Mouse (Mus musculus): ENCODE results near the gene Tecpr2. TPM values are rescaled to one million over a fixed set of nuclear protein-coding genes. Genes with fewer than 3 reads are reported as not detected.

Tecpr2 gene
- total and polyA plus RNA-seq, 3 experiments: 7.0 to 8.2 (median 8.2) TPM

- DNase-seq: no peak
Measured at GRCm38 (mm10) chr12:110948082-110948909, 59.2 kb downstream of the Tecpr2 start.

DNA sequence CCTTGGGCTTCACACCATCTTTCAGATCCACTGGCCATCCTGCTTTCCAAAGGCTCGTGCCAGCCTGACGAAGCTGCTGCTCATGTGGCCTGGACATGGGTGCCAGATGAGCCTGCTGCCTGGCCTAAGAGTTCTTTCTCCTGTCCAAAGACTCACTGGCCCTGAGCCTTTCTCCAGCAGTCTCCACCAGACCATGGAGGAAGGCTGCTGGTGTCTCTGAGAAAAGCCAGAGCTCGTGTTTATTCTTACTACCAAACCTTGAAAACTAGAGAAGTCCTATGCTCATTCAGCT is 59.8 kb downstream of the Tecpr2 start:
- DNase-seq: no peak

DNA sequence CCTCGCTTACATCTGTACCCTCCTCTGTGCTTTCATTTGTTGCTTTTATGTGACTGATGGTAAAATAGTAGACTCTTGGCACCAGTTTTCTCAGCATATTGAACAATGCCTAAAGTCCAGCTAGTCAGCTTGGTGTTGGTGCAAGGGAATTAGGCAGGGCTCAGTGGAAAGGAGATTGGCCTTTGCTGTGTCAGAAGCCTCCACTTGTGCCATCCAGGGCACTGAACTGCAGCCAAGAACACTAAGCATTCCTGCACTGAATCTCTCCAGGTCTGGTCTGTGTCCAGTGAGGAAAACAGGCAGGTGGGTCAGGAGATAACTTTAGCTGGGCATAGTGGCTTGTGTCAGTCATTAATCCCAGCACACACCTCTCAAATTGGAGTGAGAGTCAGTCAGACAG is 60.3 kb downstream of the Tecpr2 start:
- DNase-seq: no peak

DNA sequence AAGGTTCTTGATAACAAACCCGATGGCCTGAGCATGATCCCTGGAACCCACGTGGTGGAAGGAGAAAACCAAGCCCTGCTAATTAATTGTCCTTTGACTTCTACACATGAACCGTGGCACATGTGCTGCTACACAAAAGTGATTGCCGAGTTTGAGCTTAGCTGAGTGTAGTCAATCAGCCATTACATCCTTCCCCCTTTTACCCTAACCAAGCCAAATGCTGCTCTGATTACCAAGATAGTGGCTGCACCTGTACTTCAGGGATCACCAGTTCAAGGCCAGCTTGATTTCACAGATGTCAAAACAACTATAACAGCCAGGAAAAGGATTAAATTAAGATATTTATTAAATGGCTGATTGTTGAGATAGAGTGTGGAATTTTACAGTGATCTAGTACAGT is 61.1 kb downstream of the Tecpr2 start:
- DNase-seq: no peak

DNA sequence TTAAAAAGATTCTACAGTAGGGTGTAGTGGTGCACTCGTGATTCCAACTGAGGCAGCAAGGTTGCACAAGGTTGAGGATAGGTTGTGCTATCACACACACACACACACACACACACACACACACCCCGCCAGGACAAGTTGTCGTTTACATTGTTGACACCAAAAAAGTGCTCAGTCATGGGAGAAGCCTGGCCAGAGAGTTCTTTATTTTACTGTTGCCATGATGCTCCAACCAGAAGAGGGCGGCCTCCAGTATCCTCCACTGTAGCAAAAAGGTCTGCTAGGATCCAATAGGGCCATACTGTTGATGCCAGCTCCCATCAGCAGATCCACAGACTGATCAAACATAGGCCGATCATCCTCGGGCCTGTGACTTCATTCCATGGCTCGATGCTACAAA is 62.2 kb downstream of the Tecpr2 start:
- DNase-seq: no peak

- DNase-seq: peak; percentile 65
Measured at GRCm38 (mm10) chr12:110952628-110953385, 63.7 kb downstream of the Tecpr2 start.

DNA sequence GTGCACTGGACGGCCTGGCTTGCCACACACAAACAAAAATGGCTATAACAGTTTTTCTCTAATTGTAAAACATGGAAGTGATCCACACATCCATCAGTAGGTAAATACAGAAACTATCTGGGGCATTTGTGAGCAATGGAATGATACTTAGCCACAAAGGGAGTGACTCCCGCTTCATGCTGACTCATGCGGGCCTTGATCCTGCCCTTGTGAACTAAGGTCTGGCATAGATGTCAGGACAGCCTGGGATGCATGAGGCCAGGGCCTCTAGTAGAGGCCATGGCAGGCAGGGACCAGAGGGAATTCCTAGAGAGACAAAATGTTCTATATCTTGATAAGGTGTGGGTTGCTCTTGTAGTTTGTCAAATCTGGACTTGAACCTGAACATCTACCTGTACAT is 64.4 kb downstream of the Tecpr2 start:
- peak; percentile 88 for DNase-seq

DNA sequence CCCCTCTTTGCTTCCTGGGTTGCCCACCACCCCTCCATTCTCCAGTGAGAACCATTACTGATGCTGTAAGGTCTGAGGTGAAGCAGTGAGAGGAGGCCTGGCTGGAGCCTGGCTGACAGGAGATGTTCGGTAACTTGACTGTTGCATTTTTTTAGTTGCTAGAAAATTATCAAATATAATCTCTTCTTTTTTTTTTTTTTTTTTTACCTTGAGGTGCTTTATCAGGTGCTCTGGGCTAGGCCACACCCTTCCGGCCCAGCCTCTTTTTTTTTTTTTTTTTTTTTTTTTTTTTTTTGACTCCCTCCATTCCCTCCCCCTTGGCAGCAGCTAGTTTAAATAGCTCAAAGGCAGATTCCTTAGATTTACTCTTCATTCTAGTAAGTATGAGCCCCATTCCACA is 64.8 kb downstream of the Tecpr2 start:
- no peak for DNase-seq

DNA sequence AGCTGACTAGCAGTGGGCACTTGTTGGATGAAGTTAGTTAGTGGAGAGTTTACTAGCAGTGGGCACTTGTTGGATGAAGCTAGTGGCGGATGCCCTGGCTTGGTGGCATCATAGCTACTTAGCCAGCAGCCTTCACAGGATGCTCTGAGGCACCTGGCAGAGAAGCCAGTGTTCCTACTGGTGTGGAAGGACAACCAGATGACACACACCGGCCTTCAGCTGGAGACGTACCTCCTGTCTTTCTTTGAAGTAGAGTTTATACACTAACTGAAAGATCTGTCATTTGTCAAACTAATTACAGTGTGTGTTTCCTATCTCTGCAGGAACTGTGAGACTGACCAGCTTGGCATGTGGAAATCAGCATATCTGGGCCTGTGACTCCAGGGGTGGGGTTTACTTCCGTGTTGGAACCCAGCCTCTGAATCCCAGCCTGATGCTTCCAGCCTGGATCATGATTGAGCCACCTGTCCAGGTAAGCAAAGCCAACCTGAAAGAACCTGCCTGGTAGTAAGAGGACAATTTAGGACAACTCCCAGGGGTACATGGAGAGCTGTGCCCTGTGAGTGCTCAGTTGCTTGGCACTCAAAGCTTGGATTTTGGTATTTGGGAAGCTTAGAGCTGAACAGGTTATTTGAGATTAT is 65.4 kb downstream of the Tecpr2 start:
- peak; percentile 51 for DNase-seq

DNA sequence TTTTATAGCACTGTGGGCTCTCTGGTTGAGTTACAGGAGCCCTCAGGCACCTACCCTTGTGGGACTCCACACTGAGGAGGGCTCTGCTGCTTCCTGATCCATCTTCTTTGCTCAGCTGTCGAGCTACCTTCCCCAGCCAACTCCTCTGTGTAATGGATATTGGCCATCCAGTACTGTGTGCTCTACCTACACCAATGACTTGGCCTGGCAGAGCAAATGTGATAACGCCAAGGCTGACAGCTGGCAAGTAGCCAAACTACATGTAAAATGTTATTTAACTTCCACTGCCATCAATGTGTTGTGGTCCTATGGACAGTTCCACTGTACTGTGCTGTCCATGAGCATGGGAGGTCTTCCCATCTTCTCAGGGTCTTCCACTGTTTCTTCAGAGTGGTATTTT is 72.9 kb downstream of the Tecpr2 start:
- DNase-seq: no peak

DNA sequence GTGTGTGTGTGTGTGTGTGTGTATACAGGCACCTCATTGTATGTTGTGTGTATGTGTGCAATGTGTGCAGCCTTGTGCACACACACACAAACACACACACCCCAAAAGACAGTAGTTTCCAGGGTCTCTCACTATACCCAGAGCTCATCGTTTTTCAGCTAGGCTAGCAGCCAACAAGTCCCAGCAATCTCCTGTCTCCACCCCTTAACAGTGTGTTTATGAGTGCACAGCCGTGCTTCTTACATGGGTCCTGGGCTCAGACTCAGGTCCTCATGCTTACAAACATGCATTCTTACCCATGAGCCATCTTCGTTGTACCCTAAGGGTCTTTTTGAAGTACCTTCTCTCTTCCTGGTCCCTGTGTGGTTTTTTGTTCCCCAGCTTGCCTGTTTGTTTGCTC is 76.4 kb downstream of the Tecpr2 start:
- DNase-seq: no peak

DNA sequence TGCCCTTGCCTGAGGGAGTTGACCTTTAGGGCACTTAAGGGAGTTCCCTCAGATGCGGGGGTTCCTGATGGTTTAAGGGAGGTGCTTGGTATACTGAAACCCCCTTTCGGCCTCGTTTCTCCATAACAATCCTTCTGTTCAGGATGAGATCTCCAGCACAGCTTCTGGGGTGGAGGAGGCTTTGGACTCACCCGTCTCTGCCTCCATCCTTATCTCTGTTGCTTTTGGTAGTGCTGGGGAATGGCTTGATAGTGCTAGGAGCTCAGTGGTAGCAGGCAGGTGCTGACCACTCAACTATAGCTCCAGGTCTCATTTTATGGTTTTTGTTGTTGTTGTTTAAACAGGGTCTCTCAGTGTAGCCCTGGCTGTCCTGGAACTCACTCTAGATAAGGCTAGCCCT is 77.0 kb downstream of the Tecpr2 start:
- no peak for DNase-seq

- DNase-seq: no peak
Measured at GRCm38 (mm10) chr12:110967146-110967545, 78.1 kb downstream of the Tecpr2 start.

DNA sequence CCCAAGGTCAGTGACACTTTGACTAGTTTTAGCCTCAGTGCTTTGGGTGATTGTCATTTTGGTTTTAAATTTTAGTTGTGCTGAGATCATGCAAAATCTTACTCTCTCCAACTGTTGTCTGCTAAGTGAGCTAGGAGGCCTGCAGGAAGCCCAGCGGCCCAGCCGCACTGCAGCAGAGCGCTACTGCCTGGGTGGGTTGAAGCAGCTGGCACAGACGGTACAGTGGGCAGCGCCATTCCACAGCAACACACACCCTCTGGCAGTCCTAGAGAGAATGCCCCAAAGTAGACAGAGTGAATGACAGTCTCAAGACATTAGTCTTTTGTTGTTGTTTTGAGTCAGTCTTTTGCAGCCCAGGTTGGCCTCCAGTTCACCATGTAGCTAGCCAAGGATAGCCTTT is 81.3 kb downstream of the Tecpr2 start:
- no peak for DNase-seq

DNA sequence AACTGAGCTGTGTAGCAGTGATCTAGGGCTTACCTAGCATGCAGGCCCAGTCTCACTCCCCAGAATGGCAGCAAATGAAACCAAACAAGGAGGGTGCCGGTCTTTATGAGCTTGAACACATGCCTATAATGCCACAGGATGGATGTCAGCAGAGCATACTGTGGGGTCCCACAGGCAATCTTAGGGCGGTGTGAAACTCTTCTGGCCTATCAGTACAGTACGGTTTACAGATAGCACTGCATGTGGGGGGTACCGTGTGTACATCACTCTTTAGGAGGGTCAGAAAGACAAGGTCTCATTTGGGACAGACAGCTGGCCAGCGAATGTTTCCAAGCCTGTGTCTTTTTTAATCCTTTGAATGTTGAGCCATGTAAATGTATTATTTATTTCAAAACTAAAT is 82.9 kb downstream of the Tecpr2 start:
- no peak for DNase-seq

DNA sequence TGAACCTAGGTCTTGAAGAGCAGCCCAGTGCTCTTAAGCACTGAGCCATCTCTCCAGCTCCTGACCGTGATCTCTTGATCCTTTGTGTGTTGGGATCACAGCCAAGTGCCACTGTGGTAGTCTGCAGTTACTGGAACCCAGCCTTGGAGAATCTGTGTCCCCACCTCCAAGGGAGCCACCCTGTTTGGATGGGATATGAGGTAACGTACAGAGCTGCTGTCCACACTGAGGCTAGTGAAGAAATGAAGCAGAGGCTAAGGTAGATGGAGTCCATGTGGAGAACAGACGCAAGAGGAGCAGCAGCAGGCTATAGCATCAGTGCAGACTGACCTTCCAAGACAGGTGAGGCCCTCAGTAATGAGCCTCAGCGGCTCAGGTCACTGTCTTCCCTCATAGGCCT is 84.8 kb downstream of the Tecpr2 start:
- DNase-seq: no peak

GRCm38 (mm10) chr12:110974295-110974694 is 85.2 kb downstream of the Tecpr2 start:
- DNase-seq: peak; percentile 32

DNA sequence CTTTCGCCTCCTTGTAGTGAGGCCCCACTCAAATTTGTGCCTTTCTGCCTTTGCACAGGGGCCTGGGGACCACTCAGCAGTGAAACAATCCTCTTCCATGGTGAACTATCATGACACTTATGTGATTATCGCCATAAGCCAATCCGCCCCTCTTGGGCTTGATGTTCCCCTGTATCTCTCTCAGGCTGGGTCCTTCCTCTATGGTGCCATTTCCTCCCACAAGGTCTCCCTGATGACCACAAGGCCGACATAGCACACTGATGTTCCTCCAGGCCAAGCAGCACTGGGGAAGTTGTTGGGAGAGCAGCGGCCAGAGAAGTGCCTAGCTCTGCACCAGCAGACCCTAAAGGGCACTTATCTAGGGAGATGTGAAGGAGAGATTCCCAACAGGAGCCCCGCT is 85.7 kb downstream of the Tecpr2 start:
- peak; percentile 25 for DNase-seq

DNA sequence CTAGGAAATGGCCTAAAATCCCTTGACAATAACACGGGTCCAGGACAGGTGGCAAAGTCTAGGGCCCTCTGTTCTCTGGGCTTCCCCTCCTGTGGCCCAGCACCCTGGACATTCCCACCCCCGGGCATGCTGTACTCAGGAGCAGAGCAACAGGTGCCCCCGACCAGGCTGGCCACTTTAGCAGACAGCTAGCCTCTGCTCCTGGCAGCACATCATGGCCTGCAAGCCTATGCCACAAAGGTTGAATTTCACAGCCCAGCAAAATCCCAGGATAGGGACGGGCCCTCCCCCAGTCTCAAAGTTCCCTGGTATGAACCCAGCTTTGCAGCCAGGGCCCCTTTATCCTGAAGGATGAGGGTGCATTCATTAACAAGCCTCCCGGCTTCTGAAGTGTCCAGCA is 86.3 kb downstream of the Tecpr2 start:
- DNase-seq: no peak

- DNase-seq: no peak
Measured at GRCm38 (mm10) chr12:110975838-110976468, 86.9 kb downstream of the Tecpr2 start.

DNA sequence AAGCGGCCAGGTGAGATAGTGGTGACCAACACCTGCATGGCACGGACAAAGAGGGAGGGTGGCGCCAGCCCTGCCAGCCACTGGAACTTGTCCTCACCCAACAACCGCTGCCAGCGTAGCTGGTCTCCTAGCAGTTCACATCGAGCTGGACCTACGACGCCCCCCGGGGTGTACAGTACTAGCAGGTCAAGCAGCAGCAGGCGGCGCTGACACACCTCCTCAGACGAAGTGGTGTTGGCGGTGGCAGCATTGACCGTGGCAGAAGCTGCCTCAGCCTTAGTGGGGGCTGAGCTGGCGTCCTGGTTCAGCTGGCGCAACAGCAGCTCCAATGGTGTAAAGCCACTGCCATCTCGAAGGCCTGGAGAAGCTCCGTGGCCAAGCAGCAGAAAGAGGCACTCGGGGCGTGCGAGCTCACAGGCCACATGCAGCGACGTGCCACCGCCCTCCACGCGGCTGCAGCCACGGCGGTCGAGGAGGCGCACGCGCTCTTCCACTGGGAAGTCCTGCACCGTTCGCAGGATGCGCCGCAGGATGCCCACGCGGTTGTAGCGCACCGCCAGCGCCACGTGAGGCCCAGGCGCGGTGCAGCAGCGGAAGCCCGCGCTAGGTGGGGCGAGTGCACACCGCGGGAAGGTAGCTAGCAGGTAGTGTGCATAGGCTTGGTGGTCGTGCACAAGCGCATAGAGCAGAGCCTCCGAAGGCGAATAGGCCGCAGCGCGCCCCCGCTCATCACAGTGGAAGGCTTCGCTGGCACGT is 87.7 kb downstream of the Tecpr2 start:
- no peak for DNase-seq

- no peak for DNase-seq
Measured at GRCm38 (mm10) chr12:110977345-110977733, 88.3 kb downstream of the Tecpr2 start.

Measured in adrenal gland, adult 2 months (tissue).